8 mouse cellular contexts compared by ENCODE assay signal in genomic region chr5:67016450-67016849, GRCm38 (mm10).
DNase-seq lines count a peak whose midpoint lies in the region; ATAC-seq and TF ChIP-seq lines count a peak whose summit lies in the region.

No protein-coding gene starts in this region.

- peak; percentile 94 for TF ChIP-seq CTCF in intestine, postnatal 0 days (IDR thresholded peaks at IDR 0.05; ENCODE audit: low read depth)
- TF ChIP-seq CTCF in kidney, adult 2 months (conservative IDR thresholded peaks at IDR 0.05; ENCODE audit: insufficient read depth, insufficient read length, low read depth, low read length): peak; percentile 94

- 9% methylated on average over 7 of the region's 7 CpGs for WGBS in intestine, postnatal 0 days
- WGBS in intestine, embryonic 15.5 days: 9% methylated on average over 7 of the region's 7 CpGs
- WGBS in kidney, adult 2 months: 8% methylated on average over 7 of the region's 7 CpGs
- 10% methylated on average over 7 of the region's 7 CpGs for WGBS in limb, embryonic 11.5 days

- no peak overlapping the region for H3K4me2 ChIP-seq in intestine, postnatal 0 days (replicated peaks; ENCODE audit: low read depth)
- no peak overlapping the region for H3K4me2 ChIP-seq in intestine, embryonic 15.5 days (replicated peaks)
- H3K4me2 ChIP-seq in limb, embryonic 11.5 days (ENCODE audit: low read depth, severe bottlenecking): no peak overlapping the region

- no peaks in the 10 kb centered on the region for H3K36me3 ChIP-seq in intestine, postnatal 0 days (ENCODE audit: control insufficient read depth, insufficient read depth)
- H3K36me3 ChIP-seq in intestine, embryonic 15.5 days: no peaks in the 10 kb centered on the region
- no peaks in the 10 kb centered on the region; the same call in 1 of the 2 replicates for H3K36me3 ChIP-seq in kidney, adult 2 months (ENCODE audit: control insufficient read depth, insufficient read depth, low read length)
- no peaks in the 10 kb centered on the region for H3K36me3 ChIP-seq in limb, embryonic 11.5 days (ENCODE audit: control insufficient read depth, insufficient read depth, low read length)

- H3K27me3 ChIP-seq in intestine, postnatal 0 days (replicated peaks; ENCODE audit: control insufficient read depth, insufficient read depth, low read length): no peaks in the 10 kb centered on the region
- no peaks in the 10 kb centered on the region for H3K27me3 ChIP-seq in intestine, embryonic 15.5 days (replicated peaks)
- H3K27me3 ChIP-seq in kidney, adult 2 months (replicated peaks; ENCODE audit: control insufficient read depth, insufficient read depth, low read length): no peaks in the 10 kb centered on the region
- no peaks in the 10 kb centered on the region for H3K27me3 ChIP-seq in limb, embryonic 11.5 days (ENCODE audit: control insufficient read depth, insufficient read depth, low read length)

- H3K4me1 ChIP-seq in intestine, postnatal 0 days (replicated peaks; ENCODE audit: control insufficient read depth, insufficient read depth, low read length): no peaks in the 10 kb centered on the region
- no peaks in the 10 kb centered on the region for H3K4me1 ChIP-seq in intestine, embryonic 15.5 days (replicated peaks)
- H3K4me1 ChIP-seq in kidney, adult 2 months (ENCODE audit: control insufficient read depth, insufficient read depth, low read length): no peaks in the 10 kb centered on the region
- no peaks in the 10 kb centered on the region for H3K4me1 ChIP-seq in limb, embryonic 11.5 days (ENCODE audit: control insufficient read depth, insufficient read depth, low read length)

- no peak for ATAC-seq in intestine, postnatal 0 days
- no peak for ATAC-seq in intestine, embryonic 15.5 days
- ATAC-seq in limb, embryonic 11.5 days (ENCODE audit: insufficient number of reproducible peaks, low FRiP score, low TSS enrichment, low read depth): no peak; the same call in 1 of the 2 replicates

- peak; percentile 88 for DNase-seq in cerebellum, postnatal 10 days
- peak; percentile 46 to 82 for DNase-seq in frontal cortex, postnatal 14 days (ENCODE audit: low spot score in 2 of 2)
- peak; percentile 82 for DNase-seq in kidney, adult 2 months
- DNase-seq in limb, embryonic 11.5 days (ENCODE audit: low spot score): peak; percentile 88
- DNase-seq in natural killer cell, adult 2 months (ENCODE audit: low spot score in 2 of 2): peak; percentile 9 to 36
- peak; percentile 32 for DNase-seq in telencephalon, adult 2 months (ENCODE audit: low read depth, low spot score)

- H3K9me3 ChIP-seq in intestine, postnatal 0 days (ENCODE audit: control insufficient read depth): no peaks in the 10 kb centered on the region
- H3K9me3 ChIP-seq in intestine, embryonic 15.5 days: no peaks in the 10 kb centered on the region
- H3K9me3 ChIP-seq in limb, embryonic 11.5 days (ENCODE audit: control insufficient read depth, low read length): no peaks in the 10 kb centered on the region

- H3K9ac ChIP-seq in intestine, postnatal 0 days (ENCODE audit: low read depth, low read length): no peak overlapping the region
- H3K9ac ChIP-seq in intestine, embryonic 15.5 days: no peak overlapping the region
- no peak overlapping the region for H3K9ac ChIP-seq in limb, embryonic 11.5 days (ENCODE audit: low read length)

- no peak for TF ChIP-seq POLR2A in kidney, adult 2 months (IDR thresholded peaks at IDR 0.05; ENCODE audit: low read depth, low read length)

- no peak overlapping the region for H3K27ac ChIP-seq in intestine, postnatal 0 days (ENCODE audit: low read depth, low read length)
- H3K27ac ChIP-seq in intestine, embryonic 15.5 days: no peak overlapping the region
- H3K27ac ChIP-seq in kidney, adult 2 months (ENCODE audit: insufficient read depth, low read depth, low read length): no peak overlapping the region
- no peak overlapping the region for H3K27ac ChIP-seq in limb, embryonic 11.5 days (replicated peaks; ENCODE audit: low read depth, low read length)

- H3K4me3 ChIP-seq in intestine, postnatal 0 days (ENCODE audit: low read depth, low read length): no peak overlapping the region
- H3K4me3 ChIP-seq in intestine, embryonic 15.5 days (replicated peaks): no peak overlapping the region
- H3K4me3 ChIP-seq in kidney, adult 2 months (ENCODE audit: insufficient read depth, low read depth, low read length): no peak overlapping the region
- no peak overlapping the region for H3K4me3 ChIP-seq in limb, embryonic 11.5 days (ENCODE audit: low read depth, low read length)

Comparison
In these comparisons a context has a peak if more than half of its experiments do, and no peak if none do; other contexts are left out.
1. DNase-seq: peak in every context shown above with its lines; median percentile 88 in cerebellum, postnatal 10 days; 88 in limb, embryonic 11.5 days; 82 in kidney, adult 2 months; 64 in frontal cortex, postnatal 14 days; 32 in telencephalon, adult 2 months; 22 in natural killer cell, adult 2 months.